Mouse (Mus musculus) neural tube, embryonic 12.5 days (tissue): ENCODE results near the gene Sall1. TPM values are rescaled to one million over a fixed set of nuclear protein-coding genes. Genes with fewer than 3 reads are reported as not detected.
A peak's percentile ranks its signal among the peaks of the same experiment; 100 is the strongest.

Source experiments
- ATAC-seq: fragments of 200-750 bp; cut with Nextera tagmentation; 2 replicates; pipeline ENCODE4 v1.8.0; 2017; ENCODE audit warnings: low read depth, mild to moderate bottlenecking, moderate TSS enrichment, moderate library complexity; ENCODE audit not compliant: low FRiP score
- H3K27ac ChIP-seq: fragments of 300-500 bp; sonication (generic); 2 replicates; pipeline ENCODE4 v1.5.1; 2016
- H3K27me3 ChIP-seq: fragments of 300-500 bp; sonication (generic); replicated peaks from 2 replicates; pipeline ENCODE4 v1.6.1; 2016; ENCODE audit warnings: mild to moderate bottlenecking
- H3K36me3 ChIP-seq: fragments of 300-500 bp; sonication (generic); 2 replicates; pipeline ENCODE4 v1.6.1; 2016; ENCODE audit warnings: mild to moderate bottlenecking
- H3K4me1 ChIP-seq: fragments of 300-500 bp; sonication (generic); 2 replicates; pipeline ENCODE4 v1.6.1; 2016
- H3K4me2 ChIP-seq: fragments of 300-500 bp; sonication (generic); replicated peaks from 2 replicates; pipeline ENCODE4 v1.6.1; 2016; ENCODE audit warnings: mild to moderate bottlenecking
- H3K4me3 ChIP-seq: fragments of 300-500 bp; sonication (generic); 2 replicates; pipeline ENCODE4 v1.5.1; 2016
- H3K9ac ChIP-seq: fragments of 300-500 bp; sonication (generic); 2 replicates; pipeline ENCODE4 v1.6.1; 2016; ENCODE audit warnings: mild to moderate bottlenecking
- H3K9me3 ChIP-seq: fragments of 300-500 bp; sonication (generic); 2 replicates; pipeline ENCODE4 v1.6.1; 2016; ENCODE audit warnings: mild to moderate bottlenecking
- WGBS: fragments of 180-500 bp; shearing (Covaris S2); methylation state at CpG from one replicate; pipeline ENCODE4 v1.1.7; 2016; 5-methylcytosine and 5-hydroxymethylcytosine counted together
- polyA plus RNA-seq: library from polyadenylated mRNA; unstranded; fragments of >200 nt; fragmentation: Nextera tagmentation; extraction: Ambion mirVana; gene quantifications from 2 replicates; pipeline ENCODE4 v1.2.1, GENCODE M21; 2016

Sall1 gene
- polyA plus RNA-seq, 1 experiment from 2014 or later, result 26.0 TPM

- H3K36me3 ChIP-seq, result no peaks in the 10 kb centered on the region
- H3K4me1 ChIP-seq, result peaks cover 15% of the 10 kb centered on the region
- H3K27me3 ChIP-seq, result peaks cover 3% of the 10 kb centered on the region; the same call in 1 of the 2 replicates
- 28% methylated on average over 12 of the region's 12 CpGs for WGBS
- no peak overlapping the region for H3K4me2 ChIP-seq
- H3K27ac ChIP-seq, result no peak overlapping the region
- H3K9me3 ChIP-seq, result no peaks in the 10 kb centered on the region
- H3K9ac ChIP-seq, result no peak overlapping the region
- no peak for ATAC-seq
- H3K4me3 ChIP-seq, result no peak overlapping the region
These were observed 31.8 kb downstream of the Sall1 start for GRCm38 (mm10) chr8:89012024-89012712.

DNA sequence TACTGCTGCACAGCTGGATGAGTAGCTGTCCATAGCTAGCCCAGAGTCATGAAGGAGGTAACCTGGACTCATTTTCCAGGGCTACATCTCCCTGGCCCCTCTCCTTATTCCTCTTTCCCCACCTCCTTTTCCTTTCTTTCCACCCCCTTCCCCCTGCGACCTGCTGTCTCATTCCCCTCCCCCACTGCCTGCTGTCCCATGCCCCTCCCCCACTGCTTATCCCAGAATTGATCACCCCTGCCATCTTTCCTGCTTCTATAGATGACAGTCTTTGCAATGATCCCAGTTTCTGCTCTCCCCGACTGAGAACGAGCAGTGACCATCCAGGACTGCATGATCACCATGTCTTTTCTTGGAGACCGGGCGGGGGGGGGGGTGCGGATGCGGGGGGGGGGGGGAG is 35.2 kb downstream of the Sall1 start:
- no peak overlapping the region for H3K4me3 ChIP-seq
- peaks cover 3% of the 10 kb centered on the region; the same call in 1 of the 2 replicates for H3K27me3 ChIP-seq
- H3K9ac ChIP-seq, result no peak overlapping the region
- WGBS, result 5% methylated on average over 3 of the region's 7 CpGs
- H3K4me1 ChIP-seq, result peaks cover 26% of the 10 kb centered on the region
- H3K4me2 ChIP-seq, result no peak overlapping the region
- no peak for ATAC-seq
- no peaks in the 10 kb centered on the region for H3K36me3 ChIP-seq
- no peaks in the 10 kb centered on the region for H3K9me3 ChIP-seq
- H3K27ac ChIP-seq, result no peak overlapping the region

- Histone ChIP-seq H3K4me1 (peaks cover 32% of the 10 kb centered on the region), H3K36me3 (no peaks in the 10 kb centered on the region), H3K4me2 (peak overlapping the region; percentile 91), H3K4me3 (no peak overlapping the region), H3K27ac (no peak overlapping the region), H3K9me3 (no peaks in the 10 kb centered on the region), H3K27me3 (peaks cover 3% of the 10 kb centered on the region; the same call in 1 of the 2 replicates), H3K9ac (peak overlapping the region; percentile 1; the same call in 1 of the 2 replicates)
- ATAC-seq, result peak; percentile 62
- under 1% methylated on average over 8 of the region's 8 CpGs for WGBS
These were observed 36.8 kb downstream of the Sall1 start for GRCm38 (mm10) chr8:89007114-89007513.

GRCm38 (mm10) chr8:89006426-89006825 is 37.5 kb downstream of the Sall1 start:
- Histone ChIP-seq H3K4me2 (peak overlapping the region; percentile 91), H3K4me3 (peak overlapping the region; percentile 42), H3K9me3 (no peaks in the 10 kb centered on the region), H3K36me3 (no peaks in the 10 kb centered on the region), H3K4me1 (peaks cover 32% of the 10 kb centered on the region), H3K9ac (peak overlapping the region; percentile 60), H3K27ac (no peak overlapping the region), H3K27me3 (peaks cover 7% of the 10 kb centered on the region; the same call in 1 of the 2 replicates)
- ATAC-seq, result peak; percentile 69
- WGBS, result under 1% methylated on average over 33 of the region's 34 CpGs

DNA sequence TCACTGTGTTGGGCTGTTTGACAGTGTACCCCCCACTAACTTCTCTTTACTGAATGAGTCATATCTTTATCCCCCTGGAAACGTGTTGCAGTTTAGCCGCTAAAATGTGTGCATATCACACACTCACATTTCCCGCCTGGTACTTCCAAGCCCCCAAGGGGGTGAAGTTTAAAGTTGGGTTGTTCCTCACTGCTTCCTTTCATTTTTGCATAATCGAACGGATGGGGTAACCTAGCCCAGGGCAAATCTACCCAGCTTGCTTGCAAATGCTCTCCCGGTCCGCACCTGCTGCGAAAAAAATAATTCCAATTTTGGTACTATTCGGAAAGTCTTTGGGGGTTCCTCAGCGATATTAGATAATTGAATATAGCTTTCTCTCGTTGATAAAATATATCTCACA is 38.2 kb downstream of the Sall1 start:
- Histone ChIP-seq H3K27me3 (peaks cover 7% of the 10 kb centered on the region; the same call in 1 of the 2 replicates), H3K27ac (no peak overlapping the region), H3K4me1 (peaks cover 32% of the 10 kb centered on the region), H3K4me3 (peak overlapping the region; percentile 42), H3K4me2 (peak overlapping the region; percentile 91), H3K36me3 (no peaks in the 10 kb centered on the region), H3K9ac (no peak overlapping the region), H3K9me3 (no peaks in the 10 kb centered on the region)
- ATAC-seq, result no peak
- WGBS, result 23% methylated on average over 11 of the region's 11 CpGs

GRCm38 (mm10) chr8:89004041-89004440 is 39.9 kb downstream of the Sall1 start:
- H3K4me2 ChIP-seq, result no peak overlapping the region
- H3K9ac ChIP-seq, result no peak overlapping the region
- WGBS, result 33% methylated on average over 2 of the region's 2 CpGs
- H3K4me3 ChIP-seq, result no peak overlapping the region
- H3K9me3 ChIP-seq, result no peaks in the 10 kb centered on the region
- no peaks in the 10 kb centered on the region for H3K36me3 ChIP-seq
- ATAC-seq, result no peak
- no peak overlapping the region for H3K27ac ChIP-seq
- H3K4me1 ChIP-seq, result peaks cover 32% of the 10 kb centered on the region
- H3K27me3 ChIP-seq, result peaks cover 7% of the 10 kb centered on the region; the same call in 1 of the 2 replicates

DNA sequence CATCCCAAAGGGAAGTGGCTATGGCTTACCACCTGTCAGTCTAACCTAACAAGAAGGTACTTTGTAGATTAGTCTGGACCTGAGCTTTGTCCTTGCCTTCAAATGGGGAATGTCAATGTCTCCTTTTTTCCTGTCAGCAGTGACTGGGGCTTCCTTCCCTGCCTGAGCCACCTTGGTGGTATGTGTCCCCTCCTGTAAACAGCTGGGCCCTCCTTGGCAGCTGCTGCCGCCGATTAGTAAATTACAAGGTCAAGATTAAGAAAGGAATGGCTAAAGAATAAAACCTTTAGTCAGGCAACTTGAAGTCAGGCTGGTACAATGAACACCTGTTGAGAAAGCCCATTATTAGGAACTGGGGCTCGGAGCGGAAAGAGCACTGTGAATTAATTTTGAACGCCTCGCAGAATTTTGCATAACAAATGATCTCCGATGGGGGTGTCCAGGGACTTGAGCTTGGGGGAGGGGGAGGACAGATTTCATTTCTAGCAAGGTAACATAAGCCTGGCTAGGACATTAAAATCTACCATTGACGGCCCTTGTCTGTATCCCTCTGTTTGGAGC is 40.5 kb downstream of the Sall1 start:
- H3K4me3 ChIP-seq, result no peak overlapping the region
- no peak overlapping the region for H3K9ac ChIP-seq
- no peak for ATAC-seq
- peaks cover 7% of the 10 kb centered on the region; the same call in 1 of the 2 replicates for H3K27me3 ChIP-seq
- 15% methylated on average over 8 of the region's 8 CpGs for WGBS
- peaks cover 28% of the 10 kb centered on the region for H3K4me1 ChIP-seq
- no peak overlapping the region for H3K4me2 ChIP-seq
- H3K36me3 ChIP-seq, result no peaks in the 10 kb centered on the region
- no peak overlapping the region for H3K27ac ChIP-seq
- no peaks in the 10 kb centered on the region for H3K9me3 ChIP-seq

DNA sequence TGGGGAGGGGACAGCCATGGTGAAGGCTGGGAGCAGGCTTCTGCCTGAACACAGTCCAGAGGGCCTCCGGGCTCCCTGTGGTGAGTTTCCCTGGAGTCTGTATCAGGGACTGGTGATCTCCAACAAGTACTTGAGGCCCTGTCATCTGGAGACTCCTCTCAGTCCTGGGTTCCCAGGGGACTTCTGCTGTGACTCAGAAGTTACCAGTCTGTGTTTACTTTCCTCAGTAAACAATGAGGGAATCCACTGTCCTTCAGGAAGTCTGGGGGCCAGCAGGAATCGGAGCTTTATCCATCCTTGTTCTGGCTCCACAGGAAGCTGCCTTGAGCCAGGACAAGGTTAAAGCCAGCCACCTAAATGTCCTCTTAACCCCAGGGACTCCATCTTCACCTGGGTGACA is 41.8 kb downstream of the Sall1 start:
- Histone ChIP-seq H3K9ac (no peak overlapping the region), H3K27me3 (peaks cover 7% of the 10 kb centered on the region; the same call in 1 of the 2 replicates), H3K4me2 (no peak overlapping the region), H3K36me3 (no peaks in the 10 kb centered on the region), H3K27ac (no peak overlapping the region), H3K4me3 (no peak overlapping the region), H3K4me1 (peaks cover 16% of the 10 kb centered on the region; the same call in 1 of the 2 replicates), H3K9me3 (no peaks in the 10 kb centered on the region)
- WGBS, result 81% methylated on average over 2 of the region's 2 CpGs
- ATAC-seq, result no peak

- H3K36me3 ChIP-seq, result no peaks in the 10 kb centered on the region
These were observed 46.7 kb downstream of the Sall1 start for GRCm38 (mm10) chr8:88997276-88997675.

DNA sequence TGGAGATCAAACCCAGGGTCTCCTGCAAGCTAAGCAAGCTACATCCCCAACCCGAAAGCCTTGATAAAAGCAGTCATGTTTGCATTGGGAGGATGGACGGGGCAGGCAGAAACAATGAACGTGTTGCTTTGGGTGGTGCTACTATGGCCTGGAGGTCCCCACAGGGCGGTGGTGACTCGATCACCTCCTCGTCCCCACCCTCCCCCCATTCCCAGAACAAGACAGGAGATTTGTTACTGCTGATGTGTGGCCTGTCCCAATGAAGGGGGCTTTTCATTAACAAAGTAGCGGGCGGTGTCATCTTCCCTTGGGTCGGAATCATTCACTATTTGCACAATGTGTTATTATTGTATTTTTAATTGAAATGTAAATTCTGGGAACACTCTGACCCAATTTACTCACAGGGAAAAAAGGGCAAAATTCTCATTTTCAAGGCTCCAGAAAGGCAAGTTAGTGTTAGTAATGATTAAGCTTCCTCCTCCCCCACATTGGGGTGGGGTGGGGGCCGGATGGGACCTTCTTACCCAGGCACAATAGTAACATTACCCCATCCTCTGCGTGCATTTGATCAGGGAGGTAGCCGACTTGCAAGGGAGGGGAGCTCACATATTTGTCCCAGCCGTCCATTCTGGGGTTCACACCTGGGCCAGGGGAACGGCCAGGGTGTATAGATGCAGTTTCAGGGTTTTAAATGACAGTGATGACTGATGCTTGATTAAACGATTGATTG is 52.0 kb downstream of the Sall1 start:
- H3K4me2 ChIP-seq, result no peak overlapping the region
- 56% methylated on average over 15 of the region's 15 CpGs for WGBS
- H3K9me3 ChIP-seq, result no peaks in the 10 kb centered on the region
- H3K27ac ChIP-seq, result no peak overlapping the region
- no peaks in the 10 kb centered on the region for H3K4me1 ChIP-seq
- no peak overlapping the region for H3K9ac ChIP-seq
- H3K27me3 ChIP-seq, result 0 out of 2 replicates have a peak, but pooled peaks cover under 1% of the 10 kb centered on the region
- H3K4me3 ChIP-seq, result no peak overlapping the region
- no peaks in the 10 kb centered on the region for H3K36me3 ChIP-seq
- ATAC-seq, result no peak

More at GRCm38 (mm10) chr8:88997276-88997675, 46.7 kb downstream of the Sall1 start:
- WGBS, result 77% methylated on average over 2 of the region's 2 CpGs
- H3K9ac ChIP-seq, result no peak overlapping the region
- H3K27me3 ChIP-seq, result peaks cover 9% of the 10 kb centered on the region; the same call in 1 of the 2 replicates
- no peaks in the 10 kb centered on the region for H3K4me1 ChIP-seq
- ATAC-seq, result no peak
- H3K4me3 ChIP-seq, result no peak overlapping the region
- H3K4me2 ChIP-seq, result no peak overlapping the region
- no peaks in the 10 kb centered on the region for H3K9me3 ChIP-seq
- no peak overlapping the region for H3K27ac ChIP-seq

DNA sequence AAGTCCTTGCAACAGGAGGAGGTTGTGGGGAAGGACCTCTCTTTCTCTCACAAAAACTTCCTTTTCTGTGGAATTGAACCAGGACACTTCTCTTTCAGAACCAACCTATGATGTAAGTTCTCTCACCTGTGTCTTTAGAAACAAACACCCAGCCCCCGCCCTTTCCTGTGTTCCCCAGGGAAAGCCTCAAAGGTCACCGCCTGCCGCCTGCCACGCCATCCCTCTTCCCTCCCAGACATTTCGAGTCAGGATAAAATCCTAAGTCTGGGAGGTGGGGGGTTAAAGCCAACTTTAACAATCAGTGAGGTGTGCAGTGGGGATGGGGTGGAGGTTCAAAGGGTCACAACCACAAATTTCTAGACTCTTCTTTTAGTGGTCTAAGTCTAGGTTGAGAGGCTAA is 52.8 kb downstream of the Sall1 start:
- no peak overlapping the region for H3K27ac ChIP-seq
- H3K27me3 ChIP-seq, result 0 out of 2 replicates have a peak, but pooled peaks cover 3% of the 10 kb centered on the region
- H3K4me1 ChIP-seq, result no peaks in the 10 kb centered on the region
- WGBS, result 74% methylated on average over 5 of the region's 5 CpGs
- H3K36me3 ChIP-seq, result no peaks in the 10 kb centered on the region
- H3K9me3 ChIP-seq, result no peaks in the 10 kb centered on the region
- no peak overlapping the region for H3K9ac ChIP-seq
- no peak for ATAC-seq
- H3K4me3 ChIP-seq, result no peak overlapping the region
- no peak overlapping the region for H3K4me2 ChIP-seq

DNA sequence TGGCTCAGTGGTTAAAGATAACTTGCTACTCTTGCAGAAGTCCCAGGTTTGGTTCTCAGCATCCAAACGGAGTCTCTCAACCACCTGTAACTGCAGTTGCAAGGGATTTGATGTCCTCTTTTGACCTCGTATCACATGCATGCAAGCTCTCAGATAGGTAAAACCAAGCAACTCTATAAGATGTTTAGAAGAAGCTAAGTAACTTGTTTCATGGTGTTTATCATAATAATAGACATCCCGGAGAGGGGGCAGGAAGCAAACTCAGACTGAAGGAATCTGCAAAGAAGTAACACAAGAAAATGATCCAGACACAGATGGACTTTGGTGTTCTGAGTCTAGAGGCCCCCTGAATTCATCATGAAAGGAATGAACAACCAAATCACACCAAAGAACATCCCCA is 55.0 kb downstream of the Sall1 start:
- 90% methylated on average over 3 of the region's 3 CpGs for WGBS
- Histone ChIP-seq H3K36me3 (no peaks in the 10 kb centered on the region), H3K9me3 (no peaks in the 10 kb centered on the region), H3K27me3 (0 out of 2 replicates have a peak, but pooled peaks cover 3% of the 10 kb centered on the region), H3K27ac (no peak overlapping the region), H3K9ac (no peak overlapping the region), H3K4me2 (no peak overlapping the region), H3K4me3 (no peak overlapping the region), H3K4me1 (no peaks in the 10 kb centered on the region)
- no peak for ATAC-seq
